Mouse (Mus musculus): ENCODE measurements around the gene Gfm2. TPM values are rescaled to one million over a fixed set of nuclear protein-coding genes. Genes with fewer than 3 reads are reported as not detected.

The Gfm2 gene
- polyA plus RNA-seq, 1 experiment from 2014 or later, result 22.9 TPM

GRCm38 (mm10) chr13:97214583-97215268 lies 77.0 kb downstream of the Gfm2 start:
- H3K27ac ChIP-seq (ENCODE audit: low read depth, low read length), result no peak overlapping the region

GRCm38 (mm10) chr13:97215563-97215962 lies 77.8 kb downstream of the Gfm2 start:
- no peaks in the 10 kb centered on the region for H3K36me3 ChIP-seq (ENCODE audit: control insufficient read depth, insufficient read depth, low read length)
- H3K4me2 ChIP-seq (ENCODE audit: low read length), result no peak overlapping the region
- peaks cover 6% of the 10 kb centered on the region; the same call in 1 of the 2 replicates for H3K4me1 ChIP-seq (ENCODE audit: control insufficient read depth, insufficient read depth, low read length)
- WGBS, result 14% methylated on average over 4 of the region's 4 CpGs
- H3K9ac ChIP-seq (ENCODE audit: low read length), result no peak overlapping the region
- peak; percentile 38; the same call in 1 of the 2 replicates for ATAC-seq
- no peaks in the 10 kb centered on the region for H3K27me3 ChIP-seq (replicated peaks; ENCODE audit: control insufficient read depth, insufficient read depth, low read length)
- DNase-seq (ENCODE audit: low spot score), result no peak
- no peaks in the 10 kb centered on the region for H3K9me3 ChIP-seq (replicated peaks; ENCODE audit: control insufficient read depth, low read length)
- no peak overlapping the region for H3K4me3 ChIP-seq (ENCODE audit: low read depth, low read length)
- H3K27ac ChIP-seq (ENCODE audit: low read depth, low read length), result no peak overlapping the region

More at GRCm38 (mm10) chr13:97214583-97215268, 77.0 kb downstream of the Gfm2 start:
- H3K4me1 ChIP-seq (ENCODE audit: control insufficient read depth, insufficient read depth, low read length), result peaks cover 6% of the 10 kb centered on the region; the same call in 1 of the 2 replicates
- H3K9me3 ChIP-seq (replicated peaks; ENCODE audit: control insufficient read depth, low read length), result no peaks in the 10 kb centered on the region
- ATAC-seq, result peak; percentile 81
- no peak overlapping the region for H3K9ac ChIP-seq (ENCODE audit: low read length)
- no peak overlapping the region for H3K4me2 ChIP-seq (ENCODE audit: low read length)
- H3K27me3 ChIP-seq (replicated peaks; ENCODE audit: control insufficient read depth, insufficient read depth, low read length), result no peaks in the 10 kb centered on the region
- no peak overlapping the region for H3K4me3 ChIP-seq (ENCODE audit: low read depth, low read length)
- 61% methylated on average over 3 of the region's 3 CpGs for WGBS
- H3K36me3 ChIP-seq (ENCODE audit: control insufficient read depth, insufficient read depth, low read length), result no peaks in the 10 kb centered on the region
- DNase-seq (ENCODE audit: low spot score), result no peak

GRCm38 (mm10) chr13:97216196-97216595 lies 78.5 kb downstream of the Gfm2 start:
- no peak overlapping the region for H3K4me2 ChIP-seq (ENCODE audit: low read length)
- no peak overlapping the region for H3K4me3 ChIP-seq (ENCODE audit: low read depth, low read length)
- H3K9me3 ChIP-seq (replicated peaks; ENCODE audit: control insufficient read depth, low read length), result no peaks in the 10 kb centered on the region
- no peaks in the 10 kb centered on the region for H3K36me3 ChIP-seq (ENCODE audit: control insufficient read depth, insufficient read depth, low read length)
- ATAC-seq (no peak), DNase-seq (ENCODE audit: low spot score) (no peak)
- peaks cover 6% of the 10 kb centered on the region; the same call in 1 of the 2 replicates for H3K4me1 ChIP-seq (ENCODE audit: control insufficient read depth, insufficient read depth, low read length)
- H3K27me3 ChIP-seq (replicated peaks; ENCODE audit: control insufficient read depth, insufficient read depth, low read length), result no peaks in the 10 kb centered on the region
- H3K27ac ChIP-seq (ENCODE audit: low read depth, low read length), result no peak overlapping the region
- no peak overlapping the region for H3K9ac ChIP-seq (ENCODE audit: low read length)
- WGBS, result 82% methylated on average over 5 of the region's 5 CpGs

- Histone ChIP-seq H3K9me3 (replicated peaks; ENCODE audit: control insufficient read depth, low read length) (no peaks in the 10 kb centered on the region), H3K36me3 (ENCODE audit: control insufficient read depth, insufficient read depth, low read length) (no peaks in the 10 kb centered on the region), H3K27ac (ENCODE audit: low read depth, low read length) (no peak overlapping the region), H3K9ac (ENCODE audit: low read length) (no peak overlapping the region), H3K27me3 (replicated peaks; ENCODE audit: control insufficient read depth, insufficient read depth, low read length) (no peaks in the 10 kb centered on the region), H3K4me2 (ENCODE audit: low read length) (no peak overlapping the region), H3K4me3 (ENCODE audit: low read depth, low read length) (no peak overlapping the region), H3K4me1 (ENCODE audit: control insufficient read depth, insufficient read depth, low read length) (peaks cover 6% of the 10 kb centered on the region; the same call in 1 of the 2 replicates)
- DNase-seq (ENCODE audit: low spot score) (no peak), ATAC-seq (no peak)
- WGBS, result 93% methylated on average over 3 of the region's 3 CpGs
Observed at GRCm38 (mm10) chr13:97220022-97220421, 82.3 kb downstream of the Gfm2 start.

- ATAC-seq (no peak), DNase-seq (ENCODE audit: low spot score) (no peak)
- Histone ChIP-seq H3K36me3 (ENCODE audit: control insufficient read depth, insufficient read depth, low read length) (no peaks in the 10 kb centered on the region), H3K4me2 (ENCODE audit: low read length) (no peak overlapping the region), H3K9me3 (replicated peaks; ENCODE audit: control insufficient read depth, low read length) (no peaks in the 10 kb centered on the region), H3K27ac (ENCODE audit: low read depth, low read length) (no peak overlapping the region), H3K9ac (ENCODE audit: low read length) (no peak overlapping the region), H3K4me1 (ENCODE audit: control insufficient read depth, insufficient read depth, low read length) (no peaks in the 10 kb centered on the region), H3K4me3 (ENCODE audit: low read depth, low read length) (no peak overlapping the region), H3K27me3 (replicated peaks; ENCODE audit: control insufficient read depth, insufficient read depth, low read length) (no peaks in the 10 kb centered on the region)
- 87% methylated on average over 8 of the region's 8 CpGs for WGBS
Observed at GRCm38 (mm10) chr13:97223856-97224255, 86.1 kb downstream of the Gfm2 start.

- no peaks in the 10 kb centered on the region for H3K4me1 ChIP-seq (ENCODE audit: control insufficient read depth, insufficient read depth, low read length)
- H3K4me2 ChIP-seq (ENCODE audit: low read length), result no peak overlapping the region
- DNase-seq (ENCODE audit: low spot score) (no peak), ATAC-seq (no peak)
- H3K27me3 ChIP-seq (replicated peaks; ENCODE audit: control insufficient read depth, insufficient read depth, low read length), result no peaks in the 10 kb centered on the region
- no peak overlapping the region for H3K27ac ChIP-seq (ENCODE audit: low read depth, low read length)
- no peaks in the 10 kb centered on the region for H3K9me3 ChIP-seq (replicated peaks; ENCODE audit: control insufficient read depth, low read length)
- H3K36me3 ChIP-seq (ENCODE audit: control insufficient read depth, insufficient read depth, low read length), result no peaks in the 10 kb centered on the region
- no peak overlapping the region for H3K4me3 ChIP-seq (ENCODE audit: low read depth, low read length)
- WGBS, result 64% methylated on average over 10 of the region's 10 CpGs
- no peak overlapping the region for H3K9ac ChIP-seq (ENCODE audit: low read length)
Observed at GRCm38 (mm10) chr13:97224341-97224982, 86.7 kb downstream of the Gfm2 start.

GRCm38 (mm10) chr13:97225130-97225529 lies 87.4 kb downstream of the Gfm2 start:
- H3K4me1 ChIP-seq (ENCODE audit: control insufficient read depth, insufficient read depth, low read length), result no peaks in the 10 kb centered on the region
- H3K27ac ChIP-seq (ENCODE audit: low read depth, low read length), result no peak overlapping the region
- H3K9me3 ChIP-seq (replicated peaks; ENCODE audit: control insufficient read depth, low read length), result no peaks in the 10 kb centered on the region
- H3K9ac ChIP-seq (ENCODE audit: low read length), result no peak overlapping the region
- H3K27me3 ChIP-seq (replicated peaks; ENCODE audit: control insufficient read depth, insufficient read depth, low read length), result no peaks in the 10 kb centered on the region
- H3K4me3 ChIP-seq (ENCODE audit: low read depth, low read length), result no peak overlapping the region
- H3K4me2 ChIP-seq (ENCODE audit: low read length), result no peak overlapping the region
- H3K36me3 ChIP-seq (ENCODE audit: control insufficient read depth, insufficient read depth, low read length), result no peaks in the 10 kb centered on the region
- DNase-seq (ENCODE audit: low spot score) (no peak), ATAC-seq (no peak)
- 80% methylated on average over 17 of the region's 17 CpGs for WGBS

GRCm38 (mm10) chr13:97227795-97228194 lies 90.1 kb downstream of the Gfm2 start:
- no peak overlapping the region for H3K4me3 ChIP-seq (ENCODE audit: low read depth, low read length)
- H3K36me3 ChIP-seq (ENCODE audit: control insufficient read depth, insufficient read depth, low read length), result no peaks in the 10 kb centered on the region
- DNase-seq (ENCODE audit: low spot score) (no peak), ATAC-seq (no peak)
- WGBS, result 96% methylated on average over 3 of the region's 3 CpGs
- no peak overlapping the region for H3K27ac ChIP-seq (ENCODE audit: low read depth, low read length)
- no peaks in the 10 kb centered on the region for H3K27me3 ChIP-seq (replicated peaks; ENCODE audit: control insufficient read depth, insufficient read depth, low read length)
- H3K9me3 ChIP-seq (replicated peaks; ENCODE audit: control insufficient read depth, low read length), result no peaks in the 10 kb centered on the region
- H3K4me1 ChIP-seq (ENCODE audit: control insufficient read depth, insufficient read depth, low read length), result no peaks in the 10 kb centered on the region
- no peak overlapping the region for H3K9ac ChIP-seq (ENCODE audit: low read length)
- H3K4me2 ChIP-seq (ENCODE audit: low read length), result no peak overlapping the region

GRCm38 (mm10) chr13:97230101-97230500 lies 92.4 kb downstream of the Gfm2 start:
- Histone ChIP-seq H3K4me1 (ENCODE audit: control insufficient read depth, insufficient read depth, low read length) (no peaks in the 10 kb centered on the region), H3K36me3 (ENCODE audit: control insufficient read depth, insufficient read depth, low read length) (no peaks in the 10 kb centered on the region), H3K9me3 (replicated peaks; ENCODE audit: control insufficient read depth, low read length) (no peaks in the 10 kb centered on the region), H3K4me3 (ENCODE audit: low read depth, low read length) (no peak overlapping the region), H3K27me3 (replicated peaks; ENCODE audit: control insufficient read depth, insufficient read depth, low read length) (no peaks in the 10 kb centered on the region), H3K9ac (ENCODE audit: low read length) (no peak overlapping the region), H3K27ac (ENCODE audit: low read depth, low read length) (no peak overlapping the region), H3K4me2 (ENCODE audit: low read length) (no peak overlapping the region)
- DNase-seq (ENCODE audit: low spot score) (no peak), ATAC-seq (no peak)
- 78% methylated on average over 3 of the region's 3 CpGs for WGBS

All from forebrain, embryonic 14.5 days (tissue).